Comparison of ENCODE assay signal across 9 mouse cellular contexts in the genomic region with DNA sequence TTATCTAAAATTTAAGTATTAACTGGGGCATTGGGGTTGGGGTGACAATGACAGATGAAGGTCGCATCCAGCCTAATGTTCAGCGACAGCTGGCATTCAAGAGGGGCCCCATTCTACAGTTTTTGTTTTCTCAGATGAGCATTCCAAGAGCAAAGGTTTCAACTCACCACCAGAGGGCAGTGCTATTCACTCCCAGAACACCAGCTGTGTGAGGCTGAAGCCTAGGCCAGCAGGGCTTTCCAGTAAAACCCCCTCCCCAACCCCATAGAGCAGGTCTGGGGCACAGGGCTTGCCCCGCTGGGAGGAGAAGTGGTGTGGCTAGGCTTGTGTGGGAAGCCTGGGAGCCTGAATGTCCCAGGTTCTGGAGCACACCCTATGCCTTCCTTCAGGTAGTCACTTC. TPM values are rescaled to one million over a fixed set of nuclear protein-coding genes. Genes with fewer than 3 reads are reported as not detected.
DNase-seq lines count a peak whose midpoint lies in the region; ATAC-seq and TF ChIP-seq lines count a peak whose summit lies in the region.
"Had no signal": no experiment of that assay in that cellular context is flagged by ENCODE, and none has a peak within 500 bp of the region (broad histone marks: within the 10 kb centered on the region; RNA-seq: fewer than 3 reads in every experiment).

No protein-coding gene starts in this region.

- no peak for ATAC-seq in hindbrain, embryonic 16.5 days
- ATAC-seq in heart, postnatal 0 days (ENCODE audit: insufficient read depth, low read depth) = peak; percentile 52
- peak; percentile 31; the same call in 1 of the 2 replicates for ATAC-seq in megakaryocyte-erythroid progenitor cell, adult 5-6 weeks (replicated peaks; ENCODE audit: low FRiP score, low TSS enrichment, poor library complexity, severe bottlenecking)

- H3K4me1 ChIP-seq in hindbrain, embryonic 10.5 days (replicated peaks) = peaks cover 47% of the 10 kb centered on the region
- 0 out of 2 replicates have a peak, but pooled peaks cover under 1% of the 10 kb centered on the region for H3K4me1 ChIP-seq in hindbrain, embryonic 16.5 days (ENCODE audit: control insufficient read depth, insufficient read depth, low read depth, low read length)
- no peaks in the 10 kb centered on the region for H3K4me1 ChIP-seq in heart, postnatal 0 days (ENCODE audit: control insufficient read depth, insufficient read depth)
- H3K4me1 ChIP-seq: liver, embryonic 15.5 days had no signal

- no peaks in the 10 kb centered on the region for H3K36me3 ChIP-seq in hindbrain, embryonic 10.5 days
- H3K36me3 ChIP-seq in hindbrain, embryonic 16.5 days (ENCODE audit: control insufficient read depth, insufficient read depth, low read length) = no peaks in the 10 kb centered on the region
- no peaks in the 10 kb centered on the region for H3K36me3 ChIP-seq in heart, postnatal 0 days (replicated peaks; ENCODE audit: control insufficient read depth, insufficient read depth, low read length)
- H3K36me3 ChIP-seq: liver, embryonic 15.5 days had no signal

- no peak overlapping the region for H3K9ac ChIP-seq in hindbrain, embryonic 16.5 days (ENCODE audit: low read depth, low read length)
- no peak overlapping the region for H3K9ac ChIP-seq in heart, postnatal 0 days (replicated peaks; ENCODE audit: low read depth, low read length)
- H3K9ac ChIP-seq: liver, embryonic 15.5 days had no signal

- no peak for TF ChIP-seq EP300 in heart, postnatal 0 days (IDR thresholded peaks at IDR 0.05; ENCODE audit: low read depth)

- 9% methylated on average over 3 of the region's 3 CpGs for WGBS in hindbrain, embryonic 10.5 days
- WGBS in hindbrain, embryonic 16.5 days = 8% methylated on average over 3 of the region's 3 CpGs
- 6% methylated on average over 3 of the region's 3 CpGs for WGBS in heart, postnatal 0 days

- H3K9me3 ChIP-seq in hindbrain, embryonic 10.5 days = no peaks in the 10 kb centered on the region
- H3K9me3 ChIP-seq in hindbrain, embryonic 16.5 days (ENCODE audit: control insufficient read depth, low read length) = no peaks in the 10 kb centered on the region
- H3K9me3 ChIP-seq in heart, postnatal 0 days (replicated peaks; ENCODE audit: control insufficient read depth, low read length) = no peaks in the 10 kb centered on the region
- H3K9me3 ChIP-seq: liver, embryonic 15.5 days had no signal

- H3K27ac ChIP-seq in hindbrain, embryonic 10.5 days = no peak overlapping the region; the same call in 1 of the 2 replicates
- H3K27ac ChIP-seq in hindbrain, embryonic 16.5 days (ENCODE audit: low read depth, low read length) = no peak overlapping the region
- H3K27ac ChIP-seq in heart, postnatal 0 days (ENCODE audit: low read depth) = no peak overlapping the region
- H3K27ac ChIP-seq: liver, embryonic 15.5 days had no signal

- peak; percentile 71 for DNase-seq in hindbrain, embryonic 10.5 days (ENCODE audit: low spot score)
- peak; percentile 46 for DNase-seq in Muller cell, postnatal 12 days (ENCODE audit: inconsistent ontology term)
- peak; percentile 33 to 36 for DNase-seq in cerebellum, postnatal 36 days
- DNase-seq in heart, postnatal 0 days (ENCODE audit: low spot score) = peak; percentile 72
- DNase-seq in layer of hippocampus, postnatal 14 days (ENCODE audit: low spot score in 2 of 2) = peak; percentile 39 to 64
- peak; percentile 63 for DNase-seq in thymus, postnatal 0 days (ENCODE audit: low spot score)

- TF ChIP-seq CTCF in heart, postnatal 0 days (IDR thresholded peaks at IDR 0.05; ENCODE audit: low read depth) = peak; percentile 85

- no peak overlapping the region for H3K4me2 ChIP-seq in hindbrain, embryonic 16.5 days (ENCODE audit: low read length)
- no peak overlapping the region for H3K4me2 ChIP-seq in heart, postnatal 0 days (ENCODE audit: low read depth, low read length)
- H3K4me2 ChIP-seq: liver, embryonic 15.5 days had no signal

- no peaks in the 10 kb centered on the region for H3K27me3 ChIP-seq in hindbrain, embryonic 10.5 days (ENCODE audit: insufficient read depth, poor library complexity, severe bottlenecking)
- no peaks in the 10 kb centered on the region for H3K27me3 ChIP-seq in hindbrain, embryonic 16.5 days (replicated peaks; ENCODE audit: control insufficient read depth, insufficient read depth, low read length)
- H3K27me3 ChIP-seq in heart, postnatal 0 days (ENCODE audit: control insufficient read depth, insufficient read depth, low read length) = no peaks in the 10 kb centered on the region

- H3K4me3 ChIP-seq in hindbrain, embryonic 10.5 days = no peak overlapping the region
- no peak overlapping the region for H3K4me3 ChIP-seq in hindbrain, embryonic 16.5 days (ENCODE audit: low read length)
- no peak overlapping the region for H3K4me3 ChIP-seq in heart, postnatal 0 days (ENCODE audit: low read depth, low read length)
- H3K4me3 ChIP-seq: liver, embryonic 15.5 days had no signal

RNA-seq across cellular contexts. Expression of gene Ptges, which starts 38.7 kb away (rescaled TPM):
- 10.8 and 13.3 TPM in 2 replicates for polyA plus RNA-seq in hindbrain, embryonic 10.5 days (2016; fragmentation: Nextera tagmentation; extraction: Ambion mirVana)
- 6.3 and 6.9 TPM in 2 replicates for polyA plus RNA-seq in hindbrain, embryonic 16.5 days (2015; fragmentation: Nextera tagmentation; extraction: Ambion mirVana)
- total RNA-seq in heart, postnatal 0 days (2014; rRNA removed; ENCODE audit: low replicate concordance) = 1.1 and 1.5 TPM in 2 replicates
- 1.2 and 1.4 TPM in 2 replicates for polyA plus RNA-seq in heart, postnatal 0 days (2015; fragmentation: Nextera tagmentation; extraction: Ambion mirVana)
- total RNA-seq in layer of hippocampus, postnatal 14 days (2021) = 1 to 10 TPM; 4.4 to 5.8 TPM
- total RNA-seq in megakaryocyte-erythroid progenitor cell, adult 5-6 weeks (2014; fragmentation: Nextera tagmentation) = not detected in 2 replicates
- 0.09 TPM in 1 of 2 replicates, not detected in the other for total RNA-seq in megakaryocyte-erythroid progenitor cell, adult 5-6 weeks (2017)
- polyA plus RNA-seq in thymus, postnatal 0 days (2015; fragmentation: Nextera tagmentation; extraction: Ambion mirVana) = 3.2 and 3.4 TPM in 2 replicates

RNA-seq across cellular contexts. Expression of gene Prrx2, which starts 56.2 kb away (rescaled TPM):
- 40.6 and 43.3 TPM in 2 replicates for polyA plus RNA-seq in hindbrain, embryonic 10.5 days (2016; fragmentation: Nextera tagmentation; extraction: Ambion mirVana)
- 2.3 and 2.5 TPM in 2 replicates for polyA plus RNA-seq in hindbrain, embryonic 16.5 days (2015; fragmentation: Nextera tagmentation; extraction: Ambion mirVana)
- 8.0 and 24.0 TPM in 2 replicates for total RNA-seq in heart, postnatal 0 days (2014; rRNA removed; ENCODE audit: low replicate concordance)
- 3.6 and 4.1 TPM in 2 replicates for polyA plus RNA-seq in heart, postnatal 0 days (2015; fragmentation: Nextera tagmentation; extraction: Ambion mirVana)
- 1 to 10 TPM; 2.9 to 5.0 TPM for total RNA-seq in layer of hippocampus, postnatal 14 days (2021)
- total RNA-seq in megakaryocyte-erythroid progenitor cell, adult 5-6 weeks (2014; fragmentation: Nextera tagmentation) = not detected in 2 replicates
- total RNA-seq in megakaryocyte-erythroid progenitor cell, adult 5-6 weeks (2017) = not detected in 2 replicates
- polyA plus RNA-seq in thymus, postnatal 0 days (2015; fragmentation: Nextera tagmentation; extraction: Ambion mirVana) = 0.60 and 0.91 TPM in 2 replicates
- polyA plus RNA-seq: liver, embryonic 15.5 days had no signal
